Mouse (Mus musculus): Measurements from ENCODE around the gene Sesn1.
A peak's percentile ranks its signal among the peaks of the same experiment; 100 is the strongest.
"Not testable (repeated sequence)": the region's sequence is repeated elsewhere in the genome, so short reads cannot be mapped to it uniquely, and the experiment has no call there.

Sesn1 gene

GRCm38 (mm10) chr10:41912290-41912994 lies 102.7 kb downstream of the Sesn1 start:
- no peak for DNase-seq (ENCODE audit: low spot score)

GRCm38 (mm10) chr10:41926726-41927125 lies 117.0 kb downstream of the Sesn1 start:
- DNase-seq (ENCODE audit: low spot score), result no peak

- no peak for DNase-seq (ENCODE audit: low spot score)
Observed at GRCm38 (mm10) chr10:41930966-41931365, 121.2 kb downstream of the Sesn1 start.

GRCm38 (mm10) chr10:41931962-41932361 lies 122.2 kb downstream of the Sesn1 start:
- no peak for DNase-seq (ENCODE audit: low spot score)

GRCm38 (mm10) chr10:41932943-41933342 lies 123.2 kb downstream of the Sesn1 start:
- DNase-seq (ENCODE audit: low spot score), result no peak

- peak; percentile 20 for DNase-seq (ENCODE audit: low spot score)
Observed at GRCm38 (mm10) chr10:41933536-41933935, 123.8 kb downstream of the Sesn1 start.

- DNase-seq (ENCODE audit: low spot score), result peak; percentile 50
Observed at GRCm38 (mm10) chr10:41934633-41935475, 125.1 kb downstream of the Sesn1 start.

GRCm38 (mm10) chr10:41935476-41935829 lies 125.7 kb downstream of the Sesn1 start:
- no peak for DNase-seq (ENCODE audit: low spot score)

GRCm38 (mm10) chr10:41936100-41936499 lies 126.4 kb downstream of the Sesn1 start:
- DNase-seq (ENCODE audit: low spot score), result no peak

- DNase-seq (ENCODE audit: low spot score), result no peak
Observed at GRCm38 (mm10) chr10:41937176-41937575, 127.4 kb downstream of the Sesn1 start.

- DNase-seq (ENCODE audit: low spot score), result no peak
Observed at GRCm38 (mm10) chr10:41939090-41939489, 129.4 kb downstream of the Sesn1 start.

- not testable (repeated sequence) for DNase-seq (ENCODE audit: low spot score)
Observed at GRCm38 (mm10) chr10:41952354-41952753, 142.6 kb downstream of the Sesn1 start.

- DNase-seq (ENCODE audit: low spot score), result no peak
Observed at GRCm38 (mm10) chr10:41952850-41953527, 143.3 kb downstream of the Sesn1 start.

GRCm38 (mm10) chr10:41953528-41953864 lies 143.8 kb downstream of the Sesn1 start:
- no peak for DNase-seq (ENCODE audit: low spot score)

- no peak for DNase-seq (ENCODE audit: low spot score)
Observed at GRCm38 (mm10) chr10:41957421-41958225, 147.9 kb downstream of the Sesn1 start.

Data from urinary bladder, postnatal 25 days (tissue).